Mouse (Mus musculus): Measurements from ENCODE around the gene Olfr1124.
"Not testable (repeated sequence)": the region's sequence is repeated elsewhere in the genome, so short reads cannot be mapped to it uniquely, and the experiment has no call there.

Gene Olfr1124

DNA sequence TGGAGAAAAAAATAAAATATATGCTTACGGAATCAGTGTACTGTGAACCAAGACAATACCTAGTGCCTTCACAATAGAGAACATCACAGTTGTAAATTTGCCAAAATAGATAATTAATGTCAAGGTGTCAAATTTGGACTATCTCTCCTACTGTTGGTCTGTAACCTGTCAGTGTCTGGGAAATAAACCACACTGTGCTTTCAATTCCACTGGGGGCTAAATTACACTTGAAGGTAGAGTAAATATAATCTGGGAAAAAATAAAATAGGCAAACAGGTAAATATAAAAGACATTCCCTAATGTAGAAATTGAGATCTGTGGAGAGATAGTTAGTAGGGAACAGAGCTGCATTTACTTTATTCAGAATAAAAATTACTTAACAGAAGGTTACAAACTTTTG lies at the start of gene Olfr1124:
Gene Olfr1124, plus strand, starts transcription at position 301 of the 400 bp plus-strand sequence.
- DNase-seq (ENCODE audit: low spot score in 2 of 2) = no peak

GRCm38 (mm10) chr2:87383935-87384334 lies 46.1 kb upstream of the Olfr1124 start:
- no peak for DNase-seq (ENCODE audit: low spot score in 2 of 2)

GRCm38 (mm10) chr2:87385549-87385948 lies 44.5 kb upstream of the Olfr1124 start, which contains the start of gene Olfr1122:
Gene Olfr1122, plus strand, starts transcription at chr2:87385849.
- no peak for DNase-seq (ENCODE audit: low spot score in 2 of 2)

DNA sequence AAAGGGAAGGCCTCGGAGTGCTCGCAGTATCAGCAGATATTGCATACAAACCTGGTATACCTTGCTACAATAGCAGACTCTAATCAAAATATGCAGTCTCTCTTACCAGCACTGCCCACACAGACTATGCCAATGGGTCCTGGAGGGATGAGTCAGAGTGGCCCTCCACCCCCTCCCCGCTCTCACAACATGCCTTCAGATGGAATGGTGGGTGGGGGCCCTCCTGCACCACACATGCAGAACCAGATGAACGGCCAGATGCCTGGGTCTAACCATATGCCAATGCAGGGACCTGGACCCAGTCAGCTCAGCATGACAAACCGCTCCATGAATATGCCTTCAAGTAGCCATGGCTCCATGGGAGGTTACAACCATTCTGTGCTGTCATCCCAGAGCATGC lies 36.5 kb upstream of the Olfr1124 start:
- DNase-seq (ENCODE audit: low spot score in 2 of 2) = not testable (repeated sequence)

GRCm38 (mm10) chr2:87394686-87395085 lies 35.4 kb upstream of the Olfr1124 start:
- DNase-seq (ENCODE audit: low spot score in 2 of 2) = not testable (repeated sequence)

DNA sequence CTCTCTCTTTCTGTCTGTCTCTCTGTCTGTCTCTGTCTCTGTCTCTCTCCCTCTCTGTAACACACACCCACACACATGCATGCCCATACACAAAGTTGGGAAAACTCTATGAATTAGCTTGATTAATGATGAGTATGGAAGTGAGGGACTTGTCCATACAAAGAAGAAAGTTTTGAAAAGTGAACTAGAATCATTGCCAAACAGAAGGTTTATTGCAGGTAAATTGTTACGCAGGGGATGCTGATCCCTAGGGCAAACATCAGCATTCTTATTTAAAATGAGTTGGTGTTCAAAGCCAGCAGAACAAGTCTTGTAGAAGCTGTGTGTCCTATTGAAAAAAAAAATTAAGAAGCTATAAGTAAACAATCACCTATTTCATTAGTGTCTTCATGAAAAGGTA lies 13.7 kb upstream of the Olfr1124 start, which contains the start of gene Olfr1123:
Gene Olfr1123, plus strand, starts transcription at position 301 of the 400 bp plus-strand sequence.
- no peak for DNase-seq (ENCODE audit: low spot score in 2 of 2)

DNA sequence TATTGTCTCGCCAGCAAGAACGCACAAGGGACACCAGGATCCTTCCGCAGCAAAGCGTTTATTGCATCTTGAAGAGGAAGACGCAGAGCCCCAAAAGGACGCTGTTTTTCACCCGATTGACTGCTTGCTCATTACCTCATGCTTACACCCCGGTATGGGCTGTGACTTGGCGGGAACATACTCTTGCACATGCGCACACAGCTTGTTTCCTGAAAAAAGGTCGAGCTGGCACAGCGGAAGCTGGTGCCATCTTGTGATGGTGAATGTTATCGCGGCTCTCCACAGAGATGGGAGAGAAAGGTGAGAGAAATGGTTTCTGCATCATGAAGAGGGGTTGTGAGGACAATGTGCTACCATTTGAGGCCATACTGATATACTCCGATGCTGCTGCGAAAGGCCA lies 7.7 kb downstream of the Olfr1124 start:
- no peak for DNase-seq (ENCODE audit: low spot score in 2 of 2)

DNA sequence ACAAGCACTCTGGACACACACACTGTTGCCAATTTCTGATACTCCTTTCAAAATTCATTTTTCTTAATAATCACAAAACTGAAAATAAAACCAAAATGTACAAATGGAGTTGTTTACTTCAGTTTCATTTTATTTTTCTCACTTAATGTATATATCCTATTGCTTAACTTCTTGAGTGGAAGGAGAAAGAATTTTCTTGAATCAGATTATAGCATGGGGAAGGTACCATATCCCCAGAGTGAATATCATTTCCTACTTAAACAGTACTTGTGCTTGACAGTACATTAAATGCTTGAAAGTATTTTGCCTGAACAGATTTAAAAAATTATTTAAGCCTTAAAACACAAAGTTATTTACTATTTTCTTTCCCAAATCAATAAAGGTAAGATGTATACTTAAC lies 23.6 kb downstream of the Olfr1124 start, which contains the start of gene Olfr1126:
Gene Olfr1126, plus strand, starts transcription at position 301 of the 400 bp plus-strand sequence.
- no peak for DNase-seq (ENCODE audit: low spot score in 2 of 2)

DNA sequence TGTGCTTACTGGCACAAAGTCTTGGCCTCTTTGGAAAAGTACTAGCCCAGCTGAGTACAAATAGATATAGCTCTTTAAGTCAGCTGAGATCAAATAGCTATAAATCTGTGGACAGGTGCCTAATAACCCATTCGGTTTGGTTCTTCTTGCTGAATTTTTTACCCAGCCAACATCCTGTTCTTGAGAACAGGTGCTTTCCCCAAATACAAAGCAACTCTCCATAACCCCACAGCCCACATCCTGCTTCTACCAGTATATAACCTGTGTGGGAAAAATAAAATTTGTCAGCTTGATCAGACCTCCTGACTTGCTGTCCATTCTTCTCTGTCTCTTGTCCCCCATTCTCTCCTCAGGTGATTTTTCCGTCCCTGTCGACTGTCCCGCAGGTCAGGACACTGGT lies 31.7 kb downstream of the Olfr1124 start:
- no peak for DNase-seq (ENCODE audit: low spot score in 2 of 2)

GRCm38 (mm10) chr2:87480207-87480606 lies 50.1 kb downstream of the Olfr1124 start:
- no peak for DNase-seq (ENCODE audit: low spot score in 2 of 2)

DNA sequence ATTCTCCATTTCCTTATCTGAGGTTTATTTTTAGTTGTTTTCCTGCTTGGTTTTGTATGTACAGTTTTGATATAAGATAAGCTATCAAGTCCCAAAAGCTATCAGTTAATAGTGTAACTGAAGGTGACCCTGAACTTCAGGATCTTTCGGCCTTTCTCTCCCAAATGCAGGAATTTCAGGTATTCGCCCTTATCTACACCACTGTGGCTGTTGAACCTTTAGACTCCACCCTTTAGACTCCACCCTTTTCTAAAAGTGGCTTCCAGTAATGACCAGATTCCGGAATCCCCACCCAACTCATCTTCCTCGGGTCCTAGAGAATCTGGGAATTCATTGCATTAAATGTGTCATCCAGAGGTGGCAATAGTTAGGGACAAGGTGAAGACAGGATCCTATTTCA lies 51.1 kb downstream of the Olfr1124 start:
- no peak for DNase-seq (ENCODE audit: low spot score in 2 of 2)

GRCm38 (mm10) chr2:87482276-87482675 lies 52.2 kb downstream of the Olfr1124 start:
- no peak for DNase-seq (ENCODE audit: low spot score in 2 of 2)

Data from urinary bladder, adult 18-20 months (tissue).